16 mouse cellular contexts compared by ENCODE assay signal in the genomic region with DNA sequence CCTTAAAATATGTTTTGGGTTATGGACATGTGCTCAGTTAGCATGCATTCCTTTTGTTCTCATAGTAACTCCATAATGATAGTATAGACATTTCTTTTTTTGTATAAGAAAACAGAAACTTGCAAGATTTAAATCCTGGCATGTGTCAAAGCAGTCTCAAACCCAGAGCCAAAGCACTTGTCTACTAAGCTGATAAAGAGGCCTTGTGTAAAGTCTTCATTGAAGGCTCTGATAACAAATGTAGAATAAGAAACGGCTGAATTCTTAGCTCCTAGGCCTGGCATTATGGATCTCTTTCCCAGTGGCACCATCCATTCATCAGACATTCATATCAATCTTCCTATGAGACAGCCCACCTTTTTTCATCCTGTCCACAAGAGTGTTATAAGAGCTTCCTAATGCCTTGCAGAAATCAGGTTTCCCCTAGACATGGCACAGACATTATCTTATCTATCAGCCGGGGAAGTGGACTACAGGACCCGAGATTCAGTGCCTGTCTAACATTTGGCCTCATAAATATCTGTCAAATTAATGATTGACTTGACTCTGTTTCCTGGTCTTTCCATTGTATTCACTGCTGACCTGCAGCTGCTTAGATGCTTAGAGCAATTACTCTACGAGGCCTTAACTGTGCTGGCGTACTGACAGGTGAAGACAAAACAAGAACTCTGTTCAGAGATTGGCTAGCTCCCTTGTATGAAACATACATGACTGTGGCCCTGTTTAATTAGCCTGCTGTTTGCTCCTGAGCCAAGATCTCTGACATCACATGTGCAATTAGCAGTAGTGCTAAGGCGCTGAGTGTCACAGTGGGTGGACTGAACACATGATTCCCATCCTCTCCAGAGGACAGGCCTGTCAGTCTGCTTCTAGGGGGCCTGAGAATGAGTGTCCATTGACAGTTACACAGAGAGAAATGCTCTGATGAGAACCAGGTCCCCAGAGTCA. TPM values are rescaled to one million over a fixed set of nuclear protein-coding genes. Genes with fewer than 3 reads are reported as not detected.
DNase-seq lines count a peak whose midpoint lies in the region; ATAC-seq and TF ChIP-seq lines count a peak whose summit lies in the region.
"Had no signal": no experiment of that assay in that cellular context is flagged by ENCODE, and none has a peak within 500 bp of the region (broad histone marks: within the 10 kb centered on the region; RNA-seq: fewer than 3 reads in every experiment).

No protein-coding gene starts in this region.

- H3K4me3 ChIP-seq in stomach, embryonic 15.5 days (replicated peaks) = no peak overlapping the region
- no peak overlapping the region for H3K4me3 ChIP-seq in stomach, postnatal 0 days (ENCODE audit: low read depth, low read length)
- no peak overlapping the region for H3K4me3 ChIP-seq in hindbrain, embryonic 15.5 days
- H3K4me3 ChIP-seq in midbrain, embryonic 15.5 days = no peak overlapping the region
- H3K4me3 ChIP-seq: left cerebral cortex, adult 2 months; limb, embryonic 12.5 days; liver, embryonic 15.5 days had no signal

- H3K36me3 ChIP-seq in stomach, embryonic 15.5 days = no peaks in the 10 kb centered on the region
- H3K36me3 ChIP-seq in stomach, postnatal 0 days (ENCODE audit: control insufficient read depth, insufficient read depth, low read length) = no peaks in the 10 kb centered on the region
- H3K36me3 ChIP-seq in hindbrain, embryonic 15.5 days = no peaks in the 10 kb centered on the region
- no peaks in the 10 kb centered on the region for H3K36me3 ChIP-seq in midbrain, embryonic 15.5 days (replicated peaks)
- H3K36me3 ChIP-seq: G1E; limb, embryonic 12.5 days; liver, embryonic 15.5 days had no signal

- H3K27me3 ChIP-seq in stomach, embryonic 15.5 days (replicated peaks) = no peaks in the 10 kb centered on the region
- no peaks in the 10 kb centered on the region for H3K27me3 ChIP-seq in stomach, postnatal 0 days (ENCODE audit: control insufficient read depth, insufficient read depth, low read length)
- H3K27me3 ChIP-seq in hindbrain, embryonic 15.5 days = no peaks in the 10 kb centered on the region
- H3K27me3 ChIP-seq in midbrain, embryonic 15.5 days (replicated peaks) = no peaks in the 10 kb centered on the region
- H3K27me3 ChIP-seq: limb, embryonic 12.5 days; liver, embryonic 15.5 days had no signal

- no peaks in the 10 kb centered on the region for H3K4me1 ChIP-seq in stomach, embryonic 15.5 days
- no peaks in the 10 kb centered on the region for H3K4me1 ChIP-seq in stomach, postnatal 0 days (replicated peaks; ENCODE audit: control insufficient read depth, insufficient read depth)
- H3K4me1 ChIP-seq in hindbrain, embryonic 15.5 days (replicated peaks) = no peaks in the 10 kb centered on the region
- H3K4me1 ChIP-seq in midbrain, embryonic 15.5 days = 0 out of 2 replicates have a peak, but pooled peaks cover 4% of the 10 kb centered on the region
- H3K4me1 ChIP-seq: limb, embryonic 12.5 days; liver, embryonic 15.5 days had no signal

- no peak for TF ChIP-seq CTCF in stomach, postnatal 0 days (IDR thresholded peaks at IDR 0.05; ENCODE audit: low read depth)

- ATAC-seq in stomach, embryonic 15.5 days (ENCODE audit: insufficient read depth, low FRiP score, low read depth) = 0 out of 2 replicates have a peak, but pooled peaks have one; percentile 22
- no peak for ATAC-seq in stomach, postnatal 0 days (ENCODE audit: low FRiP score, low TSS enrichment)
- ATAC-seq in hindbrain, embryonic 15.5 days (ENCODE audit: low FRiP score, low read depth) = peak; percentile 65
- ATAC-seq in midbrain, embryonic 15.5 days (replicated peaks) = peak; percentile 94

- no peaks in the 10 kb centered on the region for H3K9me3 ChIP-seq in stomach, embryonic 15.5 days
- no peaks in the 10 kb centered on the region for H3K9me3 ChIP-seq in stomach, postnatal 0 days (ENCODE audit: control insufficient read depth, low read length)
- H3K9me3 ChIP-seq in hindbrain, embryonic 15.5 days = no peaks in the 10 kb centered on the region
- no peaks in the 10 kb centered on the region for H3K9me3 ChIP-seq in midbrain, embryonic 15.5 days
- H3K9me3 ChIP-seq: G1E; limb, embryonic 12.5 days; liver, embryonic 15.5 days had no signal

- WGBS in stomach, embryonic 15.5 days = 41% methylated on average over 6 of the region's 6 CpGs
- WGBS in stomach, postnatal 0 days = 35% methylated on average over 6 of the region's 6 CpGs
- 42% methylated on average over 6 of the region's 6 CpGs for WGBS in hindbrain, embryonic 15.5 days
- WGBS in midbrain, embryonic 15.5 days = 52% methylated on average over 6 of the region's 6 CpGs

- DNase-seq in stomach, postnatal 0 days (ENCODE audit: low spot score) = no peak
- DNase-seq in urinary bladder, adult 2 months (ENCODE audit: low spot score) = no peak
- DNase-seq in urinary bladder, postnatal 36 days (ENCODE audit: low spot score in 2 of 2) = no peak
- DNase-seq in adrenal gland, adult 8-10 months = no peak
- DNase-seq: adrenal gland, postnatal 36 days; heart, adult 18-20 months; kidney, adult 9 months; lung, postnatal 4 days had no signal

- no peak for TF ChIP-seq EP300 in stomach, postnatal 0 days (optimal IDR thresholded peaks at IDR 0.05)

- H3K9ac ChIP-seq in stomach, embryonic 15.5 days = no peak overlapping the region
- H3K9ac ChIP-seq in stomach, postnatal 0 days (ENCODE audit: low read length) = no peak overlapping the region
- H3K9ac ChIP-seq in hindbrain, embryonic 15.5 days = no peak overlapping the region
- H3K9ac ChIP-seq in midbrain, embryonic 15.5 days = no peak overlapping the region
- H3K9ac ChIP-seq: limb, embryonic 12.5 days; liver, embryonic 15.5 days had no signal

- H3K4me2 ChIP-seq in stomach, embryonic 15.5 days = no peak overlapping the region
- no peak overlapping the region for H3K4me2 ChIP-seq in stomach, postnatal 0 days (replicated peaks; ENCODE audit: low read depth)
- H3K4me2 ChIP-seq in hindbrain, embryonic 15.5 days = no peak overlapping the region
- no peak overlapping the region for H3K4me2 ChIP-seq in midbrain, embryonic 15.5 days
- H3K4me2 ChIP-seq: limb, embryonic 12.5 days; liver, embryonic 15.5 days had no signal

- H3K27ac ChIP-seq in stomach, embryonic 15.5 days = no peak overlapping the region
- H3K27ac ChIP-seq in stomach, postnatal 0 days (replicated peaks) = no peak overlapping the region
- H3K27ac ChIP-seq in hindbrain, embryonic 15.5 days (replicated peaks) = no peak overlapping the region
- no peak overlapping the region for H3K27ac ChIP-seq in midbrain, embryonic 15.5 days
- H3K27ac ChIP-seq: left cerebral cortex, adult 2 months; limb, embryonic 12.5 days; liver, embryonic 15.5 days had no signal

RNA-seq across cellular contexts. Expression of a gene that starts 48.6 kb away (rescaled TPM):
- 1.6 and 1.7 TPM in 2 replicates for polyA plus RNA-seq in stomach, embryonic 15.5 days (2015; fragmentation: Nextera tagmentation; extraction: Ambion mirVana)
- 1.0 and 1.1 TPM in 2 replicates for polyA plus RNA-seq in stomach, postnatal 0 days (2015; fragmentation: Nextera tagmentation; extraction: Ambion mirVana)
- polyA plus RNA-seq in hindbrain, embryonic 15.5 days (2015; fragmentation: Nextera tagmentation; extraction: Ambion mirVana) = 31.7 and 34.9 TPM in 2 replicates
- 23.4 and 24.3 TPM in 2 replicates for polyA plus RNA-seq in midbrain, embryonic 15.5 days (2015; fragmentation: Nextera tagmentation; extraction: Ambion mirVana)
- polyA plus RNA-seq in urinary bladder, adult 2 months (2012; rRNA removed) = 0.08 and 0.13 TPM in 2 replicates
- 1 to 10 TPM in 3 of 4 experiments, under 1 TPM in 1; 0.81 to 1.5 (median 1.1) TPM for total RNA-seq in adrenal gland, adult 8-10 months (2022)
- polyA plus RNA-seq: G1E; liver, embryonic 15.5 days; testis, adult 2 months had no signal
